Mouse (Mus musculus): ENCODE data around the gene Tars.

Gene Tars

DNA sequence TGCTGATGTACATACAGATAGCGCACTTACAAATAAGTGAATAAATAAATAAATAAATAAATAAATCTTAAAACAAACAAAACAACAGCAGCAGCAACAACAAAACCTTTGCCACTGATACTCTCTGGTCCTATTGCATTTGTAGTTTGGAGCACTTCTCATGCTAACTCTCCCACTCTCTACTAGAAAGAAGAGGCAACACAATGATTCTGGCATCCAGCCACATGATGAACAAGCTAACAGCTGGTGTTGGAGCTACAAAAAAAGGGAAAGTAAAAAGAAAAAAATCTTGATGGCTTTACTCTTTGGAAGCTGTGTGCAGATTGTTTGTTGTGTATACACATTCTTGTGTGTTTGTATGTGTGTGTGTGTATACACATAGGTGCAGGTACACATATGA is 34.7 kb downstream of the Tars start:
- in situ Hi-C loops (cut with MboI; ENCODE audit: low sequenced_read_pairs): loop anchor here (5.0 kb wide), 1 partner anchor 1688 kb away; no protein-coding TSS in a partner anchor

DNA sequence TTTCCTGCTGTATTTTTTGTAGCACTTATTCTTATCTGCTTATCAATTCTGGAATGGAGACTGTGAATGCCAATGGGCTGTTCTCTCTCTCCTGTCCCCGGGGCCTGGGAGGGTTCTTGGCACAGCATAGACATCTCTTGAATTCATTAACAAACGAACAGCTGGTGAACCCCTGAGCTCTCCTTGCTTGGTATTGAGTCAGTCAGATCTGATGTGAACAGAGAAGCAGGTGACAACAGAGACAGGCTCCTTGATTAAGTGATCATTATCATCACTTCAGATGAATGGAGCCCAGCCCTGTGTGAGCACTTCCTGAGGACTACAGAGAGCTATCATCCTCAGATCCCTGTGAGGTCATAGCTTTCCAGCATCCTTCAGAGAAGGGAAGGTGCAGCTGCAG is 35.4 kb downstream of the Tars start:
- in situ Hi-C loops (cut with MboI; ENCODE audit: low sequenced_read_pairs): loop anchor here (5.0 kb wide), 1 partner anchor 1688 kb away; no protein-coding TSS in a partner anchor

DNA sequence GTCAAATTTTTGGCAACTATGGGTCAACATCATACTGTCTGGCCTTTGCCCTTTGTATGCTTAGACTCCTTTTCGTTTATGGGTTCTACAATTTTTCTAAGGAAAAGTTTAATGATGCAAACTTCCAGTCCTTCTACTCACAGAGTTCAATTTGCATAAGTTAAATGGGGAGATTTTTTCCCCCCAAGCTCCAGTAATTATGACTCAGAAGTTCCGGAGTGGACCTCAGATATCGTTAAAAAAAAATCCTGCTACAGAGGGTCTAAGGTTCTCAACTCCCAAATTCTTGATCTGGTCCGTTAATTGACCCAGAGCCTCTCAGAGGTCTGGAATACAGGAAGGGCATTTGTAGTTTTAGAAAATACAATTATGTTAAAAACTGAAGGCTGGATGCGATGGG is 37.6 kb downstream of the Tars start:
- in situ Hi-C loops (cut with MboI; ENCODE audit: low sequenced_read_pairs): loop anchor here (5.0 kb wide), 1 partner anchor 1690 kb away; no protein-coding TSS in a partner anchor

DNA sequence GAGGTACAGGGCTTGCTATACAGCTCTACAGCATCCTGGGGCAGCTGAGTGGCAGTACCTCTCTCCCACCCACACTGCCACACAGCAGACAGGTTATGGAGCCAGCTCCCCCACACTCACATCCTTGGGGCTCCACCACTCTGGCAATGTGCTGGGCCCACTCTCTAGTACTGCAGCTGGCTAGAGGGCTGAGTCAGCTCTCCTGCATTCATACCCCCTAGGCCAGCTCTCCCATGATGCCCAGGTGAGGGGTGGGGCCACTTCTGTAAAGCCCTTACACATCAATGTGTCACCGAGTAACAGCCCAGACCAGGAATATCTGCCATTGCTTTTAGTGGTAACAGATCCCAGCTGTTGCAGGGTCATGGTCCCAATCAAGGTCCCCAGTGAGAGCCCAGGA is 38.6 kb downstream of the Tars start:
- in situ Hi-C loops (cut with MboI; ENCODE audit: low sequenced_read_pairs): loop anchor here (5.0 kb wide), 1 partner anchor 1691 kb away; no protein-coding TSS in a partner anchor

DNA sequence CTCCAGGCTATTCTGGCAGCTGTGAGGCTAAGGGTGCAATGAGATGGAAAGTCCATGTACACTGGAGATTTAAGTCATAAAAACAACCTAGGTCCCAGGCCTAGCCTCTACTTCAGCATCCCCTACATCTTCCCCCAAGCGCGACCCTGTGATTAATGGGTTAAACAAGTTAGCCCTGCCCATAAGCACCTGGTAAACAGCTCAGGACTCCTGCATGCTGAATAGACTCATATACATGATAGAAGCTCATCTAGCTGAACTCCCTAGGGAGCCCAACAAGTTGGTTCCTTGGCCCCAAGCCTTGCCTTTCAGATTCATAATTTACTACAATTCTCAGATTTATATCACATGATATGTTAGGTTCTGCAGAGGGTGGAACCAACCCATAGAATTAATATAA is 42.0 kb downstream of the Tars start:
- in situ Hi-C loops (cut with MboI; ENCODE audit: low sequenced_read_pairs): no loop called here

DNA sequence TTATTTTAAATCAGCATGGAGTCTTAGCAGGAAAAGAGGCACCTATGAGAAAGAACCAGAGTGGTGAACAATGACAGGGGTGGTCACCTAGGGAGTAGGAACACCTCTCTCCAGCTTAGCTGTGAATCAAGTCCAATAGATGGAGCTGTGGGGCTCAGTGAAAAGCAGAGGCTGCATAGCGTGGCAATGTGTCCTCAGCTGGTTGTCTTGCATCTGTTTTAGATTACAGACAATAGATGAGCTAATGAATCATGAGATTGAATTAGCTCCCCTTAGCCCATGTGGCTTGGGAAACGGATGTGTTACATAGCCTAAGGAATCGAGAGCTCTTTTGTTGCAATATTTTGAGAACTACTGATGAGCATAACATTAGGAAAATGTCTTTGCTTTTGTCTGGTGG is 43.6 kb downstream of the Tars start:
- in situ Hi-C loops (cut with MboI; ENCODE audit: low sequenced_read_pairs): no loop called here

DNA sequence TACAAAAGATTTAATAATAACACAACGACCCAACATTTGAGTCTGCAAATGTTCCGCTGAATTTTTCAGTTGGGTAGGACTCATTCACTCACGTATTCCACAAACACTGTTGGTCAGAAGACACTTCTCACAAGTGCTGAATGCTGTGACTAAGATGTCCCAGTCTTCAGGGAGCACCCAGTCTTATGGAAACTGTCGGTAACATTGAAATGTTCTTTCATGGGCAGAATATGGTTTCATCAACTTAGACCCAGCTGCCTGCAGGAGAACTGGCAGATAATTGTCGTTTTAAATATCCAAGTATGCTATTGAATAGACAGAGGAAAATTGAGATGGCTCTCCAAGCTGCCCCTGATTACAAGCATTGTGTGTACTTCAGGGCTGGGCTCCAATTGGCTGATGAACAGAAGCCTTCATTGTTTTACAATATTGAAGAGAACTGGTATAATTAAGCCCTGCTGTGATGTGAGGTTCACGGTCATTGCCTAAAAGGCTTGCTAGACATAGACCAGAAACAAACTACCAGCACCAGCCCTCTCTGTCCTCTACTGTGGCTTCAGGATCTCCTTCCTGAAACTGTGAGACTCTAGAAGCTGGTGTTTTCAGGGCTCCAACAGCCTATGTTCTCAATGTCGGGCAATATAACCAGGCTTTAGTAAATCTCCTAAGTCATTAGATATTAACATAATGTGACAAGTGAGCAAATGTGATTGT is 59.8 kb downstream of the Tars start:
- in situ Hi-C loops (cut with MboI; ENCODE audit: low sequenced_read_pairs): no loop called here

All from CH12F3 (cell line).